Mouse (Mus musculus): ENCODE measurements around the gene 1600014C23Rik.

The 1600014C23Rik gene

GRCm38 (mm10) chr17:45727481-45727880, 6.2 kb downstream of the 1600014C23Rik start:
- no peak for DNase-seq (ENCODE audit: extremely low read depth, low read depth)

DNA sequence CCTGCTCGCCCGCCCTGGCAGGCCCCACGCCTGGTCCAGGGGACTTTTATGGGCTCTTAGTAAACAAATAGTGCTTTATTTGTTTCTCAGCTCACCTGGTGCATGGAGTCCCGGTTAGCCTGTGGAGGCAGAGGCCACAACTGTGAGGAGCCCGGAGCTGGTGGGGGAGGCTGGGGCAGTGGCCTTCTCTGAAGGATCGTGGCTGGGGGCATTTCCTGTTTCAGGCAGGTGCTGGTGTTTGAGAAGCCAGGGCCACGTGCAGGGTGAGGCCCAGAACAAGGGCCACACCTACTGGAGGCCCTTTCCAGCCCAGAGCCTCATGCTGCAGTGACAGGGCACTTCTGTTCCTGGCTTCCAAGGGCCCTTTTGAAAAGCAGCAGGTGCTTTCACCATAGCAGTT, 7.4 kb downstream of the 1600014C23Rik start:
- no peak for DNase-seq (ENCODE audit: extremely low read depth, low read depth)

- no peak for DNase-seq (ENCODE audit: extremely low read depth, low read depth)
Observed at GRCm38 (mm10) chr17:45724574-45724921, 9.1 kb downstream of the 1600014C23Rik start.

- DNase-seq (ENCODE audit: extremely low read depth, low read depth) = no peak
Observed at GRCm38 (mm10) chr17:45723732-45724573, 9.7 kb downstream of the 1600014C23Rik start.

DNA sequence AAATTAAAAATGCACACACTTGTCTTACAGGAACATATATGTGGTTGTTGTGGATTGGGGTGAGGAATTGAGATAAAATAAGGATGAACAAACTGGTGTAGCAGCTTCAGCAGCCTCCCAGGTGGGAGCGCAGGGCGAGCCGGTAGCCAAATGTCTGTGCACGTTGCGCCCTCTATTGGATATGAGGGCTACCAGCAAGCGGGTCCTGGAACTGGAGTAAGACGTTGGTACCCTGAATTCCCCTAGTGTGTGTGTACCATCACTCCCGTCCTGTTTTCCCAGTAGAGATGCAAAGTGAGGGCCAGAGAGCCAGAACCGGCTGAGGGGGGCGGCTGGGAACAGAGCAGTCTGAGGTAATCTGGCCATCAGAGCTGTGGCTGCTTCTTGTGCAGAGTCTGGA, 15.3 kb downstream of the 1600014C23Rik start:
- DNase-seq (ENCODE audit: extremely low read depth, low read depth) = no peak

DNA sequence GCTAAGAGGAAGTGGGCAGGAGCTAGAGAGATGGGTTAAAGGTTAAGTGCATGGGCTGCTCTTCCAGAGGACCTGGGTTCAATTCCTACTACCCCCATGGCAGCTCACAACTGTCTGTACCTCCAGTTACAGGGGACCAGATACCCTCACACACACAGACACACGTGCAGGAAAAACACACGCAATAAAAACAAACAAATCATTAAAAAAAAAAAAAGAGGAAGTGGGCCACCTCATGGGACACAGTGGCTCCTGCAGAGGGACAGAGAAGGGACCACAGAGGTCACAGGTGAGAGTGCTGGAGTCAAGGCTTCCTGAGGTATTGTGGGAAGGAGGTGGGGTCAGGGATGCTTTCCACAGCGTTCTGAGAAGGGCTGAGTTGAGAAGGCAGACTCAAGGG, 22.1 kb downstream of the 1600014C23Rik start:
- DNase-seq (ENCODE audit: extremely low read depth, low read depth) = no peak

- no peak for DNase-seq (ENCODE audit: extremely low read depth, low read depth)
Observed at GRCm38 (mm10) chr17:45710407-45710806, 23.2 kb downstream of the 1600014C23Rik start.

GRCm38 (mm10) chr17:45709829-45710228, 23.8 kb downstream of the 1600014C23Rik start:
- DNase-seq (ENCODE audit: extremely low read depth, low read depth) = no peak

DNA sequence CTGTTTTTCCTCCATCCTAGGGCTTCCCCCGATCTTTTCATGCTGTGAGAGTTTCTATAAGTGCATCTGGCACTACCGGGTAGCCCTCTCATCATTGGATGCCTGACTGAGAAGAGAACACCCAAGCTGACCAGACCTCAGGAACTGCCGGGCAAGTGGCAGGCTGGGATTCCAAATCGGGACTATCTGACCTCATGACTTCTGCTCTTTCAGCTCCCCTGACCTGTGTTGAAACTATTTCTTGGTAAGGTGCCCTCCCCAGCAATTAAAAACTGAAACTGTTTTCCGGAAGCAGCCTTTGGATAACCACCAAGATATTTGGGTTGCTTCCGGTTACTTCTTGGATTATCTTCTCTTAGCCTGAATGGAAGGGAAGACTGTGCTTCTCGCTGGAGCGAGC, 25.5 kb downstream of the 1600014C23Rik start:
- no peak for DNase-seq (ENCODE audit: extremely low read depth, low read depth)

DNA sequence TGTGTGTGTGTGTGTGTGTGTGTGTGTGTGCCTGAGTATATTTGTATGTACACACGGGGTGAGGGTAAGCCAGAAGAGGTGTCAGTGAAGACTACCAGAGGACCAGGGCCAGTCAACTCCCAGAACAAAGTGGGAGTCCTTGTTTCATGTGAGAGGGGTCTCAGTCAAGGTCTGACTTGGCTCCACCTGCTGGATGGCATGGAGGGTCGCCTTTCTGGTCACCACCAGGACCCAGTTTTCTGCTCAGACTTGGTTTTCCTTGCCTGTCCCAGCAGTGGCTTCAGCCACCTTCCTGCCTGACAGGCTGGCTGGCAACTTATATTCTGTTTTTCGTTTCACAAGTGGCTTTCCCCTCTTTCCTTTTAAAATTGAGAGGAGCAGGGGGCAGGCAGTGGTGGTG, 26.3 kb downstream of the 1600014C23Rik start:
- no peak for DNase-seq (ENCODE audit: extremely low read depth, low read depth)

- DNase-seq (ENCODE audit: extremely low read depth, low read depth) = no peak
Observed at GRCm38 (mm10) chr17:45706796-45707195, 26.8 kb downstream of the 1600014C23Rik start.

DNA sequence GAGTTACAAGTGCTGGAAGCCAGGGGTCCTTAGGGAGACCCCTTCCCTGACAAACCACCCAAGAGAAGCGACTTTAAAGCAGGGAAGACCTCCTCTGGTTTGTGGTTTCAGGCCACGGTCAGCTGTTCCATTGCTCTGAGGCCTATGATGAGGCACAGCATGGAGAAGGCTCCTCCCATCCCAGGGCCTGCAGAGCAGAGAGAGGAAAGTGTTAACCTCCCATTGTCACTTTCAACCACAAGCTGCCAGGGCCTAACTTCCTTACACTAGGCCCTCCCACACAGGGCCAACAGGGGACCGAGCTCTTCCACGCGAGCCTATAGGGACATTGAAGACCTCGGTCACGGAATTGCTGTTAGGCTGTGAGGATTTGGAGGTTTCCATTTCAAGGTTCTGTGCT, 30.5 kb downstream of the 1600014C23Rik start:
- DNase-seq (ENCODE audit: extremely low read depth, low read depth) = no peak

DNA sequence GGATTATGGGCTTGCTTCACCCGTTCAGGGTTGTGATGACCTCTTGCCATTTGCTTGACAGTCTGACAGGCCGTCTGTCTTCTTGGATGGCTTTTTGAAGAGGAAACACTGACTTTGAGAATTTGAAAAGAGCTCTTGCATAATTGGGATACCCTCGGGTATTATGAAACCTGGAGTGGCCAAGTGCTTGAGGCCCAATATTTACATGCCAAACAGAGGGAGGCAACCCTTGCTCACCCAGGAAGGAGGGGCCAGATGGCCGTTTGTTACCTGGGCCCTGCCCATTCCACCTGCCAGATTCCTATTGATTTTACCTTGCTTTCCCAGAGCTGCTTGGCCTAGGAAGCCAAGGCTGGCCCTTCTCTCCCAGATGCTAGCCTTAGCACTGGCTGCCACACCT, 31.4 kb downstream of the 1600014C23Rik start:
- no peak for DNase-seq (ENCODE audit: extremely low read depth, low read depth)

DNA sequence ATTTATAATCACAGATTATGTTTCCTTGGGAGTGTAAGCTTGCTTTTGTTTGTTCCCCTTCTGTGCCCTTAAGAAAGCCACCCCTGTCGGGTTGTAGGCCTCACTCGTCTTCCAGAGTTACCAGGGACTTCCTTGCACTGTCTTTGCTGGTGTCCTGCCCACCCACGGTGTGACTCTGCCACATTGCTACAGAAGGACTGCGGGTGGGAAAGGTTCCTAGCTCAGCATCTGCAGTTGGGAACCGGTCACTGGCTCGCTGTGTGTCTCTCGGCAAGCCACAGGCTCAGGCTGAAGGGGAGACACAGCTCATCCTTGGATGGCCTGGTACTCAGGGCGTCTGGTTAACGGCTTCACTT, 32.4 kb downstream of the 1600014C23Rik start:
- DNase-seq (ENCODE audit: extremely low read depth, low read depth) = no peak

DNA sequence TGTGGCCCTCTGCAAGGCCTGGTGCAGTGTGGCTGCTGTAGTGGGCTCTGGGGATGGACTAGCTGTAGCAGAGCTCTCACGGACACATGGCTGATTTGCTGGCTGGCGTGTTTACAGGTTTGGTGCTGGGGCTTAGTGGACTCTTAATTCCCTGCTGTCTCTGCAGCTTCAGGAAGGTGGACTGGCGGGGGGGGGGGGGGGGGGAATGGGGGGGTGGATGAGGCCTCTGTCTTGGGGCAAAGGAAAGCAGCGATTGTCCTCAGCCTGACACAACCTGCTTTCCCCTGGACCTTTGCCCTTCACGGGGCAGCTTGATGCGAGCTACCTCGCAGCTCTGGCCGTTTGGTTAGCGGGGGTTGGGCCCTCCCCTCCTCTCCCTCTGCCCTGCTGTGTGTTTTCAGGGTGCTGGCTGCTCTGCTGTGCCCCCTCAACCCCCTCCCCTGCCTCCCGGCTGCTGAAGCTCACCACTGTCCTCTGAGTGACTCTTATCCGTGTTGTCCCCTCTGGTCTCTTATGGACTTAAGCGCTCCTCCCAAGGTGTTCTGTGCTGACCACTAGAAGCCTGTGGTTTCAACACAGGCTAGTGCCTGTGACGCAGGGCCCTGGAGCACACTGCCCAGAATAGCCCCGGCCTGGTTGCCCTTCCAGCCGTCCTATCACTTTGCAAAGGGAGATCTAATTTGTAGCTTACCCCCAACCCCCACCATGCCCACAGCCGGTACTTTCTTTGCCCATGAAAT, 33.0 kb downstream of the 1600014C23Rik start:
- no peak for DNase-seq (ENCODE audit: extremely low read depth, low read depth)

DNA sequence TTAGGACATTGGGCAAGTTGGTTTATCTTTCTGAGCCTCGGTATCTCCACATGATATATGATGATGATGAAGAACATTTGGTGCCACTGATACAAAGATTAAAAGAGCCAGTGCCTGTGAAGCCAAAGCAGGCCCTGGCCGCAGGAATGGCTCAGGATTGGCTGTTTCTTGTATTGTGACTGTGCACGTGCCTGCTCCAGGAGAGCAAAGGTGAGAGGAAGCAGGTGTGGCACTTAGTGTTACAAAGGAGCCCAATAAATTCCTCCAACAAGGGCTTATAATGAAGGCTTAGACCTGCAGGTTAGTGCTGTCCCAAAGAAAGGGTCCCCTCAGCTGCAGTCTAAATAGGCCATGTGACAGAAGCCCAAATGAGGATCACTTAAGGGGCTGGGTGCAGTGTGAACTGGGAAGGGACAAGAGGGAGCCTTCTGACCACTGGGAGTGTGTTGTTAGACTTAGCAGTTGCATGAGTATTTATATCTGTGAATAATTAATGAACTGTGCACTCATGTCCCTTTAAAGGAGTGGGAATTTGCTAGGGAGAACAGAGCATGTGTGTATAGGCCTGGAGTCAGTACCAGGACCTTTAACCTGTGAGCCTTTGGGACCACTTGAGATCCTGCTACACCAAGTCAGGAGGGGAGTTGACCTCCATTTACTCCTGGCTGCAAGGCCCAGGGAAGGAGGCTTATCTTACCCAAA, 34.5 kb downstream of the 1600014C23Rik start:
- DNase-seq (ENCODE audit: extremely low read depth, low read depth) = no peak

DNA sequence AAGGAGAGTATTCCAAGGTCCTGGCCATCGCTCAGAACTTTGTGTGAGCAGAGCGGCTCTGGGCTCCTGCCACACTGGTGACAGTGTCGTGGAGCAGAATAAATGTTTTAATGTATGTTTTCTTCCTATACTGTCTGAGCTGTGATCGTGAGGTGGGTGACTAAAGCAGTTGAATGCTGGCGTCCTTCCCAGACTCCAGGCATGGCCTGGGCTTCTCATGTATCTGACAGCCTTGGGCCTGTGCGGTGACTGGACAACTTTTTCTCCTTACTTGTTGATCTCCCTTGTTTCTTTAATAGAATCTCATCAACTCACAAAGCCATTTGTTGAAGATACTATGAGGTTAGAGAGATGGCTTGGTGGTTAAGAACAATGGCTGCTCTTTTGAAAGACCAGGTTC, 35.3 kb downstream of the 1600014C23Rik start:
- DNase-seq (ENCODE audit: extremely low read depth, low read depth) = no peak

- DNase-seq (ENCODE audit: extremely low read depth, low read depth) = no peak
Observed at GRCm38 (mm10) chr17:45696981-45697380, 36.7 kb downstream of the 1600014C23Rik start.

GRCm38 (mm10) chr17:45695227-45696120, 38.2 kb downstream of the 1600014C23Rik start:
- DNase-seq (ENCODE audit: extremely low read depth, low read depth) = peak; percentile 77

GRCm38 (mm10) chr17:45693812-45694565, 39.7 kb downstream of the 1600014C23Rik start:
- DNase-seq (ENCODE audit: extremely low read depth, low read depth) = no peak

Measured in MEL-GATA-1-ER (cell line).